Mouse (Mus musculus) CD4-positive, CD25-positive, alpha-beta regulatory T cell, adult 2 months (primary cell): Measurements from ENCODE around the gene Krt33b.

Source experiments
- DNase-seq: peaks from one replicate; pipeline ENCODE4 v3.0.0-alpha.2; 2012; ENCODE audit warnings: low read depth, low spot score

The Krt33b gene

GRCm38 (mm10) chr11:100029768-100030167, at the start of gene Krt33b:
Gene Krt33b (minus strand): TSS chr11:100029868.
- DNase-seq, result no peak

GRCm38 (mm10) chr11:100073873-100074272, 44.2 kb upstream of the Krt33b start:
- DNase-seq, result no peak

GRCm38 (mm10) chr11:100067293-100068036, 37.8 kb upstream of the Krt33b start:
- no peak for DNase-seq

- no peak for DNase-seq
These were observed 36.8 kb upstream of the Krt33b start for GRCm38 (mm10) chr11:100066236-100067010.

GRCm38 (mm10) chr11:100058875-100059274, 29.2 kb upstream of the Krt33b start:
- DNase-seq, result no peak

- no peak for DNase-seq
These were observed 26.3 kb upstream of the Krt33b start for GRCm38 (mm10) chr11:100055686-100056655.

GRCm38 (mm10) chr11:100050451-100050850, 20.8 kb upstream of the Krt33b start, which contains the start of gene Krt31:
Gene Krt31 (minus strand): TSS chr11:100050551.
- no peak for DNase-seq

GRCm38 (mm10) chr11:100047193-100047592, 17.5 kb upstream of the Krt33b start:
- no peak for DNase-seq

- no peak for DNase-seq
These were observed 16.7 kb upstream of the Krt33b start for GRCm38 (mm10) chr11:100046303-100046866.

GRCm38 (mm10) chr11:100041454-100041853, 11.8 kb upstream of the Krt33b start, which contains the start of gene Krt34:
Gene Krt34 (minus strand): TSS chr11:100041554.
- DNase-seq, result no peak

GRCm38 (mm10) chr11:100021438-100021837, 8.2 kb downstream of the Krt33b start:
- DNase-seq, result no peak

GRCm38 (mm10) chr11:100019466-100019865, 10.2 kb downstream of the Krt33b start:
- no peak for DNase-seq

- DNase-seq, result no peak
These were observed 13.6 kb downstream of the Krt33b start, which contains the start of gene Krt33a for GRCm38 (mm10) chr11:100016112-100016511. Gene Krt33a (minus strand): TSS chr11:100016212.

- no peak for DNase-seq
These were observed 15.9 kb downstream of the Krt33b start for GRCm38 (mm10) chr11:100013691-100014171.

- no peak for DNase-seq
These were observed 19.0 kb downstream of the Krt33b start for GRCm38 (mm10) chr11:100010682-100011081.

GRCm38 (mm10) chr11:100008336-100008735, 21.3 kb downstream of the Krt33b start:
- no peak for DNase-seq

GRCm38 (mm10) chr11:100006624-100007023, 23.0 kb downstream of the Krt33b start:
- DNase-seq, result peak; percentile 18

GRCm38 (mm10) chr11:100005905-100006304, 23.8 kb downstream of the Krt33b start:
- DNase-seq, result no peak

- peak; percentile 50 for DNase-seq
These were observed 24.8 kb downstream of the Krt33b start for GRCm38 (mm10) chr11:100004846-100005245.

GRCm38 (mm10) chr11:99999091-99999490, 30.6 kb downstream of the Krt33b start:
- DNase-seq, result no peak

- DNase-seq, result no peak
These were observed 35.3 kb downstream of the Krt33b start for GRCm38 (mm10) chr11:99994384-99994661.
